Mouse (Mus musculus): Measurements from ENCODE around the gene Olfr12.
A peak's percentile ranks its signal among the peaks of the same experiment; 100 is the strongest.

The Olfr12 gene

DNA sequence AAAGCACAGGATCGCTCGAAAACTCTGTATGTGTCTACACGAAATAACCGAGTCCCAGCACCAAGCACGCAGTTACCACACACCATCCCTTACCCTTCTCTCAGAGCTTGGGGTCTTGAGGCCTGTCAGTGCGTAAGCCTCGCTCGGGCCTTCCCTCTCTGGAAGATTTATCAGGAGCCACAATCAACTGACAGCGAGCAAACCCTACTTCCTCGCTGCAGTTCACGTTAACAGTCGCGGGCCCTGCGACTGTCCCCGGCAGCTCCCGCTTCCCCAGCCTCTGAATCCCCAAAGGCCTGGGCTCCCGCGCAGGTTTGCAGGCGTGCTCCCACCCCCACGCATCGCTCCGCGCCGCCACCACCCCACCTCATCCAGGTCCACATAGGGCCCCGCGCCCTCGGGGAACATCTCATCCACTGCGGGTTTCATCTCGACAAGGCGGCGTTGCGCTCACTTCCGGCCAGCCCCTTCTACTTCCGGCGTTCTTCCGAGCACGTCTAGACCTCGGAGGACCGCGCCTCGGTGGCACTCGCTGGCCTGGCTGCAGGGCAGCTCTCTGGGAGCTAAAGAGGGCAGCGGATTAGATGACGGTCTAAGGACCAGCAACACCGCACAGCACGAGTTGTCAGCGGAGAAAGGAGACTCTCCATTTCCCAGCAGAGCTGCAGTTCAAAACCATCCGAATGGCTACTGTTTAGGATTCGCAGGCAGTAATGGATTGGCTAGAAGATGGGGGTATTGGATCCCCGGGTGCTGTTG is 24.1 kb downstream of the Olfr12 start, which contains the start of gene Cops9:
Gene Cops9, minus strand, starts transcription at position 472 of the 759 bp plus-strand sequence.
- DNase-seq, result peak; percentile 94

DNA sequence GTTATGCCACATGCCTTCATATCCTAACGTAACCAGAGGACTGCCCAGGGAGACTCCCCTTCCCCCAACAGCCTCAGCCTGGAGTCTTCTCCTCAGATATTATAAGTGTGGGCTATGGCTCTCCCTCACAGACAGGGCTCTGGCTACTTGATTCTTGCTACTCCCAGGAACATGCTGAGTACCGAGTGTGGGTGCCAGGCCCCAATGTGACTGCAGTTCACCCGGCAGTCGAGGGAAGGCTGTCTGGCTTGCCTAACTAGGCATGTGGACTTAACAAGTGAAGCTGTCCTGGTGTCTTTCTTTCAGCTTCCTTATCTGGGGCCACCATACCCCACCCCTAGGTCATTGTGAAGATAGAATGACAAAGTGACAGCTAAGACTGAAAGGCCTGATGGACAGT is 26.1 kb downstream of the Olfr12 start:
- DNase-seq, result no peak

DNA sequence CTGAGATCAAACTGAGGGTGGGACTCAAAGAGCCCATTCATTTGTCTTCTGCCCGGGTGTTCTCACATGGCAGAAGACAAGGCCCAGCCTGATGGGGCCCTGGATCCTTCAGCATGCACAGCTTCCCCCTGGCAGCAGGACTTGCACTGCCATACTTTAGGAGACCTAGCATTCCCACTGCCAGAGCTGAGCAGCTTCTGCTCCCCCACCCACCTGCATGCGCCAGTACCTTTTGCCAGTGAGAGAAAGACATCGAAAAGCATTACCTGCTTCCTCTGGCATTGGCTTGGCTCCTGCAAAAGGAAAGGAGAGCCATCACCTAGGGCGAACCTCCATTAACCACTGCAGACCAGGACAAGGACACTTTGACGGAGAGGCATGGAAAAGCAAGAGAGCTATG is 27.3 kb downstream of the Olfr12 start:
- DNase-seq, result no peak

DNA sequence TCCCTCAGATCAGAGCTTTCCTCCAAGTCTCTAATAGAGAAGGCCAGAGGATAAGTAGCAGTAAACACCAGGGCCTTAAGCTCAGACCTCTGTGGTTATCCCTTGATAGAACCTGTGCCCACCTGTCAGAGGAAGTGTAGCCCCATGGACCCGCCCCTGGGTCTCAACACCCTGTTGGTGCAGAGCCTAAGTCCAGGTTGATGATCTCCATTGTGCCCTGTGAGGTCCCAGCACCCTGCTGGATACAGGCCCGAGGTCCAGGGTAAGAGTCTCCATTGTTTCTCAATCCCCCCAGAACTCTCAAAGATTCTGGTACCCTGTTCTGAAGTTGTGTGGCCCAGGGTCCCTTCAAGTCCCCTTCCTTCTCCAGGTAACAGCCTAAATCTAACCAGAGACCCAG is 28.5 kb downstream of the Olfr12 start:
- no peak for DNase-seq

DNA sequence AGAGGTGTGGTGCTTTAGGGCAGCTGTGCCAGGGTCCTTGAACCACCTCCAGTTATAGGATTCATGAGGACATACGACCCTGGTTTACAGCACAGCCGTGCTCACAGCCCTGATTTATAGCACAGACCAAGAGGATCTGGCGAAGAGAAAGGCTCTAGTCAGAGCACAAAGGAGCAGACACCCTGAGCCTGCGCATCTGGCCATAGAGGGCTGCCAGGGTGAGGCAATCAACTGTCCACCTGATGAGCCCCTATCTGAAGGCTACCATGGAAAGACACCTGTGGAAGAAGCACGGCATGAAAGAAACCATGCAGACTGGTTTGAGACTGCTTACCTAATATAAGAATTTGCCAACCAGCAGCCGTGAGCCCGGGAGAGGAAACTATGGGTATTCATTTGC is 29.0 kb downstream of the Olfr12 start:
- no peak for DNase-seq

DNA sequence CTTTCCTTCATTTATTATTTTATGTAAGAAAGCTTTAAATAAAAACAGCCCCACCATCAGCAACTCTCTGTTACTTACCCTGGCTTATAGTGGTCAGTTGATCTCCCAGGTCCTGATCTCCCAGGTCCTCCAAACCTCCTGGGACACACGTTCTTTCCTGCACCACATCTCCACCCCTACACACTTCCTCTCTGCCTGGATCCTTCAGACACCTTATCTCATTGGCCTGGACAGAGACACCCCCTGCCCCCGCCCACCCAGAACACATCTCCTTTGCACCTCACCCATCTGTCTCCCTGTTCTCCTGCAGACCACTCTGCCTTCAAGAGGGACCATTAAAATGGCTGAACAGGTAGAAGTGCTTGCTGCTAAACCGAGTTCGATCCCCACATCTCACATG is 29.4 kb downstream of the Olfr12 start:
- no peak for DNase-seq

DNA sequence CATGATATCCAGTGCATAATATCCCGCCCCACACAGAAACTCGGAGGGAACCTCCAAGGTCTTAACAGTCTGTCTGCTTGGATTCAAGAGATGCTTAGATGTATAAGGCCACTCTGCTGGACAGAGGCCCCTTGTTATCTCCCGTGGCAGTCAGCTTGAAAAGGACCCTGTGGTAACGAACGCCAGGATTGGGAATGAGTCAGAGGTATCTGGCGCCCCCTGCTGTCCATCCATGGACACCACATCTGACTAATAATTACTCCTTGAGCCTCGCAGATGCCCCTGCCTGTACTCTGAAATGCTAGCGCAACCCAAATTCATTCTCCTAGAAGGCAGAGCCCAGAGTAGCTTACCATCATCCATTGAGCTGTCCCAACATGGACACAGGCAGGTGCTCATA is 30.2 kb downstream of the Olfr12 start:
- DNase-seq, result peak; percentile 85

DNA sequence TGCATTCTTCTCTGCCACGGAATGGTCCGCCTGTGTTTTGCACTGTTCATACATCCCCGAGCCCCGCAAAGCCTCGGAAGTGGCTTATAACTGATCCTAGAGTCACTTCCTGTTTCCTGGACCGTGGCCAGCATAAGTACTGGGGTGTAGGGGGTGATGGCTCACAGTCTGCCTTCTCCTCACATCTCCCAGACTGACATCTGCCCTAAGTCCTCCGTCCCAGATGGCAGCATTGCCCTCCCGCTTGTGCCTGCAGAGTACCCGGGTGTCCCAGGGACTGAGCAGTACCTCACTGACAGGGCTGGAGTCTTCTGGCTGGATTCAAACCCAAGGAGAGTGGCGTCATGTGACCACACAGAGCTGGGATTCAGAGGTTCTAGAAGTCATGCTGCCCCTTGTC is 30.6 kb downstream of the Olfr12 start:
- DNase-seq, result no peak

DNA sequence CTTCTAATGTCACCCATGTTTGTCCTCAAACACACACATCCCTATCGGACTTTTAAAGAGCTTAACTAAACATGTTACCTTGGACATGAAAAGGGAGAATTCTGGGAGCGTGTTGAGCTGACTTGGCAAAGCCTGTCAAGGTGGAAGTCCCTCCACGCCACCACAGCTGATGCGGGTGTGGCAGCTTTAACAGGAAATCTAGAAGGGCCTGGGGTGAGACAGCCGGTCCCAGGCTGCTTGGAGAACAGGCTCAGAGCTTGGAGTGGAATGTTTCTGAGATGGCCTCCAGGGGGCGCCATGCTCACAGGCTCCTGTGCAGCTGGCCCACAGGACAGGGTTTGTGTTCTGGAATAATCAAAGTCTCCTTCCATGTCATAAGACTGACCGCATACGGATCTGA is 31.1 kb downstream of the Olfr12 start, which contains the start of gene Otos:
Gene Otos, minus strand, starts transcription at position 169 of the 400 bp plus-strand sequence.
- peak; percentile 80 for DNase-seq

DNA sequence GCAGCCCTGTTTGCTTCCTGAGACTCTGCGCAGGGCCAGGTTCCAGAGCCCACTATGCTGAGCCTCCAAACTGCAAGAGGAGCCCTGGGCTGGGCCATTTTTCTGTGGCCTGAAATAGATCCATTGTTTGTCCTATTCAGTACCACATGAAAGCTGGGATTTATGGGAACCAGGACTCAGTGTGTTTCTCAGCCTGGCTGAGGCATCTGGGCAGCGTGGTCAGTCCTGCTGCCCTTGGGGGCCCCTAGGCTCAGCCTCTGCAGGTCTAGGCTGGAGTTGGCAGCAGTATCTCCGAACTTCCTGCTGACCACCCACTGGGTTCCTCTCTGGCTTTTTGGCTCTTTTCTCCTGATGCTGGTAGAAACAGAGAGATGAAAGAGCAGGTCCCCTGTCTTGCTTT is 33.9 kb downstream of the Olfr12 start:
- no peak for DNase-seq

DNA sequence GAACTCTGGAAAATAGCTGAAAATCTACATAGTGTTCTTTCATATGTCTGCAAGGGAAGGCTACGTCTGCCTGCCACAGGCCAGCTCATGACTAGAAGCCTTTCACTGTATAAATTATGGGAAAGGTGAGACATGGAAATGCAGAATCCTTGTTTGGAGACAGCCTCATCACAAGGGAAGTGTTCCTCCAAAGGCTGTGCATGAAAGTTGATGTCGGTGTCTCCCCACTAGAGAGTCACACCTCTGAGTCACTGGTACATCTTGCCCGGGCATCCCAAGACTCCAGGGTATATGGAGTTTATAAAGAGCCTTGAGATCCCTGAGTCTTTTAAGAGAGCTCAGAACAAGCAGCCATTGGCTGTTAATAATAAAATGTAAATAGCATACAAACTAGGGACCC is 35.6 kb downstream of the Olfr12 start:
- no peak for DNase-seq

DNA sequence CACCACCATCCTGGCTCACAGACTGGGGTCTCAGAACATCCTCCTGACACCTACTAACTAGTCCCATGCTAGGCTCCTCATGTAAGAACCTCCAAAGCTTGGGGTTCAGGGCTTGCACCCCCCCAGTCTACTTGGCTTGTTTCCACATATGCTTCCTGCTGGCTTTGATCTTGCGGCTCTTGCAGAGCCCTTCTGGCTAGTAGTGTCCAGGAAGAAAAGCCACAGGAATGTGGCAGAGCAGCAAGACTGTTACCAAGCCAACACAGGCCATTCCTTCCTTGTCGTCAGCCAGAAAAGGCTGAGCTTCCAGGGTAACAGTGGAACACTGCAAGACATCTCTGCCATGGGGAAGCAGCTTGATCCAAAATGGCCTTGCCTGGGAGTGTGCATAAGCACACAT is 37.1 kb downstream of the Olfr12 start:
- DNase-seq, result no peak

DNA sequence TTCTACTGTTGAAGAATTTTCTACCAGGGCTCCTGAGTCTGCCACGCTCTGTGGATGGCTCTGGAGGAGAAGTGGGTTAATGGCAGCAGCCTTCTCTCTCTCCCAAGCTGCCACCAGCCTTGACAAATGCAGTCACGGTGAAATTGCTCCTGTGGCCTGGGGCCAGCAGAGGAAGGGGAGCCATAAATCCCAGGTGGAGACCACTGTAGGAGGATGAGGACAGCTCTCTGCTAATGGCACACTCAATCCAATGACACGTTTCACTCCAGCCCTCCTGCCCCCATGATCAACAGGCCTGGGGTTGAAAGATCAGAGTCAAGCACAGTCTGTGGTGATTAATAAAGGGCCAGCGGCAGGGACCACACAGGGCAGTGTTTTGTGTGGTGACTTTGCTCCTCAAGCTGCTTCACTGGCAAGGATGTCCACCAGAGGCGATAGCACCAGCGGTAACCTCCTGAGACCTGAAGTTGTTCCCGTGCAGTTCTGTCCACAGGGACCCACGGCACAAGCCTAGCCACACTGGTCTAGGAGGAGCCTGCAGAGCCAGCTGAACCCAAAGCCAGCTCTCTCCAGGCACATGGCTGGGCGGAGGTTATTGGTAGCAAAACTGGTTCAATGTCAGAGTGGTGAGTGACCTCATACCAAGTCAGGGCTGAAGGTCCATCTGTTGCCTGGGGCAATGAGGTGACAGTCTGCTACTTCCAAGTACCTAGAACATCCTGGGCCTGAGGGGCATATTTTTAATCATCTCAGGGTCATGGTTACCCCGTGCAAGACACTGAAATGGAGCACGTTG is 39.6 kb downstream of the Olfr12 start:
- no peak for DNase-seq

DNA sequence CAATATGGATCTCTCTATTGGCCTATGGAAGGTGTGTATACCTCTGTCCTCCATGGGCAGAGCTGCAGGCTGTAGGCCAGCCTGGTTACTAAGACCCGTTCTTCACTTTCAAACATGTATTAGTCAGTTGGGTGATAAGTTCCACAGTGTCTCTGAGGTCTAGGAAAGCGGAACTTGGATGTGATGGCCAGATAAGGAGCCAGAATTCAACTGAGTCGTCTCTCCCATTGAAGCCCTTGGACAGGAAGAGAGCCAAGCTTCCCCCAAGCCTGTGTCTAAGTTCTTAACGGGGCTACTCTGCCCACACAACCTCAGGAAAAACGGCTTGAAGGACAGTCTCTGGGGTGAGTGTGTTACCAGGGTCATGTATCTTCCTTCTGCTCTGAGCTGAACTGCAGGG is 41.8 kb downstream of the Olfr12 start:
- no peak for DNase-seq

DNA sequence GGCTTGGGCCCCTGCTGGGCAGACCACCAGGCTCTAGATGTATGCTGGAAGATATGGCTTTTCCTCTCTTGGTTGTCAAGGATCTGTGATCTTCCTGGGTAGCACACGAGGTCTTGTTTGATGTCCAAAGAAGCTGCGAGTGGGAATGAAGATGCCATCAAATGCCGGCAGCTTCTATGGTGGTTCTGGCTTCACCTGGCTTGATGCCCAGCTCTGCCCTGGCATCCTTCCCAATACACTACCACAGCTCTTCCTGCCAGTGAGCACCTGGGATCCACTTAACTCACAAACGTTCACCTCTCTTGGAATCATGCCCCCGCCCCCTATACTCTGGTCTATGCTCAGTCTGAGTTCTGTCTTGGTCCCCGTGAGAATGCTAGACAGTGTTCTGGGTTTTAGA is 49.5 kb downstream of the Olfr12 start:
- DNase-seq, result no peak

DNA sequence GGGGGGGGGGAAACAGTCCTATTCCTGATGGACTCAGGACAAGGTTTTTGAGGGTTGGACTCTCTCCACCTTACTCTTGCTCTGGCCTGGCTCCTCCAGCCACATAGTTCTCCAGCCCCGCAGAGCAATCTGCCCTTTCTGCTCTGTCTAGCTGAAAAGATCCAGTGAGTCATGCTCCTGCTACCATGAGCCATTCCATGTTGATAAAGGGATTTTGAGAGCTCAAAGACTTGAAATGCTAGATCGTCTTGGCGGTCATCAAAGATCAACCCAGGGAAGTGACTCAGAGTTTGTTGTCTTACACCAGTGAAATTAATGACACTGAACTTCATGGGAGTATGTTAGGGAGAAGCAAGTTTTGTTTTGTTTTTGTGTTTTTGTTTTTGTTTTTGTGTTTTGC is 51.8 kb downstream of the Olfr12 start:
- DNase-seq, result no peak

DNA sequence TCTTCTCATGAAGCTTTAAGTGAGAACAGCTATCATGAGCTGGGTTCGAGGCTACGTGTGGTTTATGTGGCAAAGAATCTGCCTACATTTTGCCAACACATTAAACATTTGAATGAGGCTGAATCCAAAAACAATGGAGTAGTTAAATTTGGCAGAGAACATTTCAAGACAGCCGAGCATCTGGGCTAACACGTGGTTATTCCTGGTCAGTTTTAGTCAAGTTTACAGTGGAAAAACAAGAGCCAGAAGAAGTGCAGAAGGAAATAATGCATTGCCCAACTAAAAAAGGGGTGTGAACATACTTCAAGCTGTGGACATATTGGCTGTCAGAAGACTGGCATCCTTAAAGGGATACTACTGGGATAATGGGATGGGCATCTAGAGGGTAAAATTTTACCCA is 53.7 kb downstream of the Olfr12 start:
- DNase-seq, result no peak
